Mouse (Mus musculus) stomach, postnatal 0 days (tissue): ENCODE data around the gene Cldn11.

ENCODE experiments used
- CTCF ChIP-seq: IDR thresholded peaks from 2 replicates; pipeline ENCODE4 v1.5.1; 2016; ENCODE audit warnings: antibody characterized with exemption, low read depth, mild to moderate bottlenecking, moderate library complexity
- EP300 ChIP-seq: optimal IDR thresholded peaks from 2 replicates; pipeline ENCODE3; 2016; ENCODE audit warnings: antibody characterized with exemption

- TF ChIP-seq CTCF (no peak), EP300 (no peak)
Measured at GRCm38 (mm10) chr3:31100026-31100425, 49.7 kb upstream of the Cldn11 start.
